Mouse (Mus musculus): ENCODE measurements at regions not wholly inside any gene's neighbourhood (a gene's known extent, or its start where the extent isn't known, plus 50 kb on each side); places are given as distances from the start of the nearest gene placed in this dataset.

GRCm38 (mm10) chr2:83105070-83105469, 161.6 kb downstream of the Fsip2 start:
- 77% methylated on average over 2 of the region's 2 CpGs for WGBS

GRCm38 (mm10) chr2:83126340-83126739, 182.9 kb downstream of the Fsip2 start:
- 77% methylated on average over 4 of the region's 4 CpGs for WGBS
- no peak overlapping the region for H3K9ac ChIP-seq

More at GRCm38 (mm10) chr2:83105070-83105469, 161.6 kb downstream of the Fsip2 start:
- Histone ChIP-seq H3K27ac (no peak overlapping the region), H3K27me3 (replicated peaks) (no peaks in the 10 kb centered on the region), H3K4me1 (no peaks in the 10 kb centered on the region), H3K4me3 (no peak overlapping the region), H3K36me3 (replicated peaks) (no peaks in the 10 kb centered on the region), H3K4me2 (no peak overlapping the region), H3K9ac (no peak overlapping the region), H3K9me3 (no peaks in the 10 kb centered on the region)
- no peak for ATAC-seq (replicated peaks)

DNA sequence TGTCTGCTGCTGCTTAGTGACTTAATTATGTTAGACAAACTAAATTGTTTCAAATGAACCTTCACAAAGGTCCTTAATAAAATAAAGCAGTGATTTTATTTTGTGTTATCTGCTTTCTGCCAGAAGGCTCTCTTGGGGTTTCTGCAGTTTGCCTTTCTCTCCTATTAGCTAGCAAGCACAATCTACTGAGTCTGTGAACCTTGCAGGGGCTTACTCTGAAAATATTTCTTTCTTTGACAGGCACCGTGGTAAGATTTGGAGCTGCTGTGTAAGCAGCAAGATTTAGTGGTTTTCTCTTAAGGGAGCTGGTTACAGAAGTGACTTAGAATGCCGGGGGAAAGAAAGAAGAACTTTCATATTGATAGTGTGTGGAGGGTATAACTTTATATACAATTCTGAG, 187.3 kb downstream of the Fsip2 start:
- Histone ChIP-seq H3K4me2 (no peak overlapping the region), H3K27ac (peak overlapping the region; percentile 60), H3K9me3 (no peaks in the 10 kb centered on the region), H3K27me3 (replicated peaks) (no peaks in the 10 kb centered on the region), H3K36me3 (replicated peaks) (no peaks in the 10 kb centered on the region), H3K9ac (no peak overlapping the region), H3K4me3 (no peak overlapping the region), H3K4me1 (peaks cover 17% of the 10 kb centered on the region)
- 38% methylated on average over 2 of the region's 2 CpGs for WGBS
- peak; percentile 69 for ATAC-seq (replicated peaks)

More at GRCm38 (mm10) chr2:83126340-83126739, 182.9 kb downstream of the Fsip2 start:
- Histone ChIP-seq H3K4me1 (peaks cover 13% of the 10 kb centered on the region), H3K27ac (no peak overlapping the region), H3K9me3 (no peaks in the 10 kb centered on the region), H3K27me3 (replicated peaks) (no peaks in the 10 kb centered on the region), H3K4me3 (no peak overlapping the region), H3K4me2 (no peak overlapping the region), H3K36me3 (replicated peaks) (no peaks in the 10 kb centered on the region)
- ATAC-seq (replicated peaks): no peak

DNA sequence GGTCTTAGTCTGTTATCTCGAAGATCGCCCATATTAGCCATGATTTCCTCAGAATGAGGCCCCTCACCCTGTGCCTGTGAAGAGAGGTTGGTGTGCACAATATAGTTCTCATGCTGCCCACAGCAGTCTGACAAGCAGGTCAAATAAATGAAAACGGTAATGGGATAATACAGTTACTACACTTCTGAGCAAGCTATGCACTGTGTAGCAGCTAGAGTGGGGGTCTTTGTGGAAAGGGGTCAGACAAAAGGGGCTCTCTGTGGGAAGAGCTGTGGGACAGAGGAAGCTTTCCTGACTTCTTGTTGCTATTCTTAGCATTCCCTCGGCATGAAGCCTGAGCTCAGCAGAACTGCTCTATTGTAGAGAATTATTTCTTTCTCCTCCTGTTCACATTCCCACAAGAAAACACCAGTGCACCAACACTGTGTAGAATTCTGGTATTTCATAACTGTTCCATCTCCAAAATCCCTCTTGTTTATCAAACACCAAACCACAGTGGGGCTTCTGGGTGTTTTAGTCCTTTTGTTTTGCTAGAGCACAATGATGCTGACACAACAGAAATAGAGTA, 187.9 kb downstream of the Fsip2 start:
- Histone ChIP-seq H3K36me3 (replicated peaks) (no peaks in the 10 kb centered on the region), H3K27ac (peak overlapping the region; percentile 60), H3K9ac (0 out of 2 replicates have a peak overlapping the region, but pooled peaks have one; percentile 10), H3K4me2 (no peak overlapping the region), H3K9me3 (no peaks in the 10 kb centered on the region), H3K27me3 (replicated peaks) (no peaks in the 10 kb centered on the region), H3K4me1 (peaks cover 17% of the 10 kb centered on the region), H3K4me3 (no peak overlapping the region)
- peak; percentile 88 for ATAC-seq (replicated peaks)
- 20% methylated on average over 4 of the region's 4 CpGs for WGBS

- no peaks in the 10 kb centered on the region for H3K36me3 ChIP-seq (replicated peaks)
- H3K4me1 ChIP-seq: no peaks in the 10 kb centered on the region
- H3K4me2 ChIP-seq: no peak overlapping the region
- no peak overlapping the region for H3K4me3 ChIP-seq
- H3K9me3 ChIP-seq: no peaks in the 10 kb centered on the region
- ATAC-seq (replicated peaks): no peak
- no peaks in the 10 kb centered on the region for H3K27me3 ChIP-seq (replicated peaks)
- WGBS: 32% methylated on average over 4 of the region's 4 CpGs
- H3K27ac ChIP-seq: no peak overlapping the region
- no peak overlapping the region for H3K9ac ChIP-seq
Observed at GRCm38 (mm10) chr2:83165853-83166252, 222.4 kb downstream of the Fsip2 start.
